Comparison of ENCODE assay signal across 8 mouse cellular contexts in the genomic region with DNA sequence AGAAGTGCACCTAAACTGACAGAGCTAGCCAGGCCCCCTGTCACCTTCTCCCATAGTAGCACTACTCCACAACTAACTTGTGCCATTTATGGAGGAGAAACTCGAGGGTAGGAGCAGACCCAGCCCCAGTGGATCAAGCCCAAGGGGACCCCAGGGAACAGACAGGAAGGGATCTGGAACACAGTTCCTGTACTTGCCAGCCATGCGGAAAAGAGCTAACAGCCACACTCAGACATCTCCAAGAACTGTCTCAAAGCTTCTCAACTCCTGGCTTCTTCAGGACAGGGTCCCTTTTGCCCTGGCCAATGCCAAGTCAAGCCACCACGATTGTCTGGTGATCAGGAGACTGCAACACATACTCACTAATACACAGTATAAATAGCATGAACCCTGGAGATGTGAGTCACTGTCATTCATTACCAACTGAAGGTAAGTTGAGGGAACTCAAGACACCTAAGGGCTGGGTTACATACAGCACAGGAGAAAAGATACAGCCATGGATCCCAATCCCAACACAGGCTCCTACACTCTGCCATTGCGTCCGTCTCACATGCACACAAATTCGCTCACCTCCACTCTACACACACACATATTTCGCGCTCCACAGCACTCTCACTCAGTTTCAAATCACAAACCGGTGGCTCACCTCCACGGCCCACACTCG. TPM values are rescaled to one million over a fixed set of nuclear protein-coding genes. Genes with fewer than 3 reads are reported as not detected.
DNase-seq lines count a peak whose midpoint lies in the region; ATAC-seq and TF ChIP-seq lines count a peak whose summit lies in the region.

No protein-coding gene starts in this region.

- no peak for ATAC-seq in lung, embryonic 16.5 days (ENCODE audit: low read depth)
- no peak for ATAC-seq in forebrain, embryonic 11.5 days (replicated peaks; ENCODE audit: low FRiP score)

- intact Hi-C loops in left cerebral cortex, postnatal 36 days (cut with DNase I): loop anchor here (5.0 to 10.0 kb wide), 3 partner anchors 41 to 266 kb away; no protein-coding TSS in a partner anchor

- TF ChIP-seq POLR2A in olfactory bulb, adult 2 months (IDR thresholded peaks at IDR 0.05; ENCODE audit: insufficient read depth, low read depth, low read length): no peak

- DNase-seq in lung, adult 18-20 months: no peak
- DNase-seq in forebrain, embryonic 11.5 days (ENCODE audit: low spot score): no peak
- DNase-seq in large intestine, adult 2 months (ENCODE audit: low read depth, low spot score): peak; percentile 18
- no peak for DNase-seq in gastrocnemius, postnatal 10 days
- DNase-seq in left cerebral cortex, postnatal 36 days (ENCODE audit: low spot score in 2 of 2): no peak
- no peak for DNase-seq in kidney, postnatal 4 days

- H3K36me3 ChIP-seq in lung, embryonic 16.5 days (ENCODE audit: control insufficient read depth, insufficient read depth, low read length): no peaks in the 10 kb centered on the region
- no peaks in the 10 kb centered on the region for H3K36me3 ChIP-seq in forebrain, embryonic 11.5 days (ENCODE audit: control insufficient read depth, insufficient read depth, low read length)

- H3K9me3 ChIP-seq in lung, embryonic 16.5 days (ENCODE audit: control insufficient read depth, low read length): no peaks in the 10 kb centered on the region
- H3K9me3 ChIP-seq in forebrain, embryonic 11.5 days (ENCODE audit: control insufficient read depth, low read length): no peaks in the 10 kb centered on the region

- peak overlapping the region; percentile 86 for H3K4me3 ChIP-seq in lung, embryonic 16.5 days (ENCODE audit: low read length)
- peak overlapping the region; percentile 97 for H3K4me3 ChIP-seq in forebrain, embryonic 11.5 days (ENCODE audit: low read depth, low read length)
- H3K4me3 ChIP-seq in olfactory bulb, adult 2 months (ENCODE audit: insufficient read depth, low read depth, low read length): peak overlapping the region; percentile 62

- H3K4me1 ChIP-seq in lung, embryonic 16.5 days (replicated peaks; ENCODE audit: control insufficient read depth, insufficient read depth, low read length): peaks cover 44% of the 10 kb centered on the region
- H3K4me1 ChIP-seq in forebrain, embryonic 11.5 days (replicated peaks; ENCODE audit: control insufficient read depth, insufficient read depth, low read length): peaks cover 12% of the 10 kb centered on the region
- H3K4me1 ChIP-seq in olfactory bulb, adult 2 months (ENCODE audit: control insufficient read depth, insufficient read depth, low read length): 0 out of 2 replicates have a peak, but pooled peaks cover 2% of the 10 kb centered on the region

- no peaks in the 10 kb centered on the region for H3K27me3 ChIP-seq in lung, embryonic 16.5 days (ENCODE audit: control insufficient read depth, insufficient read depth, low read depth, low read length)
- H3K27me3 ChIP-seq in forebrain, embryonic 11.5 days (ENCODE audit: control insufficient read depth, insufficient read depth, low read length): no peaks in the 10 kb centered on the region

- H3K9ac ChIP-seq in lung, embryonic 16.5 days (ENCODE audit: low read length): peak overlapping the region; percentile 89
- H3K9ac ChIP-seq in forebrain, embryonic 11.5 days (ENCODE audit: low read length): peak overlapping the region; percentile 96

- H3K27ac ChIP-seq in lung, embryonic 16.5 days (ENCODE audit: low read length): no peak overlapping the region; the same call in 1 of the 2 replicates
- H3K27ac ChIP-seq in forebrain, embryonic 11.5 days (ENCODE audit: low read depth, low read length): no peak overlapping the region
- no peak overlapping the region for H3K27ac ChIP-seq in olfactory bulb, adult 2 months (ENCODE audit: insufficient read depth, low read depth, low read length)

- H3K4me2 ChIP-seq in lung, embryonic 16.5 days (ENCODE audit: low read depth, low read length): peak overlapping the region; percentile 97
- peak overlapping the region; percentile 88 for H3K4me2 ChIP-seq in forebrain, embryonic 11.5 days (ENCODE audit: low read depth, low read length, severe bottlenecking)

- TF ChIP-seq CTCF in olfactory bulb, adult 2 months (IDR thresholded peaks at IDR 0.05; ENCODE audit: insufficient read depth, low read depth, low read length): no peak

- WGBS in lung, embryonic 16.5 days: 9% methylated on average over 11 of the region's 11 CpGs
- WGBS in forebrain, embryonic 11.5 days: under 1% methylated on average over 11 of the region's 11 CpGs
- 8% methylated on average over 11 of the region's 11 CpGs for WGBS in large intestine, adult 2 months
- WGBS in olfactory bulb, adult 2 months: 14% methylated on average over 11 of the region's 11 CpGs

RNA-seq across cellular contexts. Expression of a gene that starts 1.3 kb away (rescaled TPM):
- 7.7 and 9.7 TPM in 2 replicates for polyA plus RNA-seq in lung, embryonic 16.5 days (2015; fragmentation: Nextera tagmentation; extraction: Ambion mirVana)
- polyA plus RNA-seq in forebrain, embryonic 11.5 days (2014; fragmentation: Nextera tagmentation; extraction: Ambion mirVana): 21.7 and 25.2 TPM in 2 replicates
- 35.5 and 44.5 TPM in 2 replicates for polyA plus RNA-seq in large intestine, adult 2 months (2012; rRNA removed)
- polyA plus RNA-seq in olfactory bulb, adult 2 months (2012; ENCODE audit: insufficient read depth, insufficient read length, low replicate concordance, missing spikeins): not detected in 2 replicates
- 10 to 100 TPM; 52.1 to 54.0 TPM for total RNA-seq in gastrocnemius, postnatal 10 days (2021)
- 10 to 100 TPM; 27.2 to 27.7 TPM for total RNA-seq in left cerebral cortex, postnatal 36 days (2021)
